ENCODE assay signal across 13 mouse cellular contexts in the genomic region with DNA sequence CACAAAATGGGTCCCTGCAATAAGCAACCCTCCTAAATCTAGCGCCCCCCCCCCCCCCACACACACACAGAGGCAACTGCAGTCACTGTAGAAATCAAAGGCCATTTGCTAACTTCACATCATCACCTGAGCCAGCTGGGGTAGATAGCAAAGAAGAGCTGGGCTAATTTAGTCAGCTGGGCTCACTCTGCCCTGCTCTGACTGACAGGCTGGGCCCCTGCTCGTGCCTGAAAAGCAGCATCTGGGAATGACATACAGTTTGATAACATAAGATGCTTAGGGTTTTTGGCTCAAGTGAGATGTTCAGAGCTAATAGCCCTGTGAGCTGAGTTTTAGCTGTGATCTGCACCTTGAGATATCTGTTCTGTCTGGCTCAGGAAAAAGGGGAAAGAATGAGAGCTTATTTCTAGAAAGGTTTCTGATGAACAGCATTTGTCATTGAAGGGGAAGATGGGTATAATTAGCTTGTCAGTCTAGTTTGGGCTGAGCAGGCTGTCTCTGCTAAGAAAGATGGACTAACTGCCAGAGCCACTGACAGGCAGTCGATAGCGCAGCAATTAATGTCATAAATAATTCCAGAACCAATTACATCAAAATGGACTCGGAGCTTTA.
DNase-seq lines count a peak whose midpoint lies in the region; ATAC-seq and TF ChIP-seq lines count a peak whose summit lies in the region.
"Had no signal": no experiment of that assay in that cellular context is flagged by ENCODE, and none has a peak within 500 bp of the region (broad histone marks: within the 10 kb centered on the region; RNA-seq: fewer than 3 reads in every experiment).

No protein-coding gene starts in this region.

- 15% methylated on average over 5 of the region's 5 CpGs for WGBS in forebrain, embryonic 15.5 days
- WGBS in hindbrain, embryonic 13.5 days, result 50% methylated on average over 5 of the region's 5 CpGs
- 26% methylated on average over 5 of the region's 5 CpGs for WGBS in neural tube, embryonic 14.5 days

- no peaks in the 10 kb centered on the region for H3K27me3 ChIP-seq in forebrain, embryonic 15.5 days
- no peaks in the 10 kb centered on the region for H3K27me3 ChIP-seq in hindbrain, embryonic 13.5 days
- no peaks in the 10 kb centered on the region for H3K27me3 ChIP-seq in neural tube, embryonic 14.5 days (ENCODE audit: control insufficient read depth, insufficient read depth, low read length)
- H3K27me3 ChIP-seq: lung, embryonic 15.5 days had no signal

- H3K4me2 ChIP-seq in forebrain, embryonic 15.5 days (replicated peaks), result peak overlapping the region; percentile 16
- no peak overlapping the region for H3K4me2 ChIP-seq in hindbrain, embryonic 13.5 days
- H3K4me2 ChIP-seq in neural tube, embryonic 14.5 days (ENCODE audit: low read depth, low read length), result no peak overlapping the region
- H3K4me2 ChIP-seq: liver, embryonic 11.5 days; lung, embryonic 15.5 days had no signal

- peak; percentile 78 for ATAC-seq in forebrain, embryonic 15.5 days (replicated peaks)
- ATAC-seq in hindbrain, embryonic 13.5 days (ENCODE audit: low FRiP score), result no peak
- no peak for ATAC-seq in neural tube, embryonic 14.5 days (ENCODE audit: low read depth)
- ATAC-seq: CD4-positive, CD25-positive, alpha-beta regulatory T cell, adult 4 months had no signal

- no peaks in the 10 kb centered on the region for H3K36me3 ChIP-seq in forebrain, embryonic 15.5 days
- H3K36me3 ChIP-seq in hindbrain, embryonic 13.5 days, result no peaks in the 10 kb centered on the region
- H3K36me3 ChIP-seq in neural tube, embryonic 14.5 days (ENCODE audit: control insufficient read depth, insufficient read depth, low read length), result no peaks in the 10 kb centered on the region
- H3K36me3 ChIP-seq: lung, embryonic 15.5 days had no signal

- no peak overlapping the region for H3K9ac ChIP-seq in forebrain, embryonic 15.5 days (replicated peaks)
- no peak overlapping the region for H3K9ac ChIP-seq in hindbrain, embryonic 13.5 days
- no peak overlapping the region for H3K9ac ChIP-seq in neural tube, embryonic 14.5 days (replicated peaks; ENCODE audit: low read depth, low read length)
- H3K9ac ChIP-seq: lung, embryonic 15.5 days had no signal

- H3K4me3 ChIP-seq in layer of hippocampus, adult 2 months, result peak overlapping the region; percentile 20; the same call in 1 of the 2 replicates
- H3K4me3 ChIP-seq in forebrain, embryonic 15.5 days, result 0 out of 2 replicates have a peak overlapping the region, but pooled peaks have one; percentile 1
- H3K4me3 ChIP-seq in hindbrain, embryonic 13.5 days, result no peak overlapping the region
- H3K4me3 ChIP-seq in neural tube, embryonic 14.5 days (ENCODE audit: low read depth, low read length), result no peak overlapping the region
- H3K4me3 ChIP-seq: lung, embryonic 15.5 days had no signal

- no peak for TF ChIP-seq CTCF in layer of hippocampus, adult 2 months (conservative IDR thresholded peaks at IDR 0.05)

- H3K9me3 ChIP-seq in forebrain, embryonic 15.5 days, result no peaks in the 10 kb centered on the region
- H3K9me3 ChIP-seq in hindbrain, embryonic 13.5 days, result no peaks in the 10 kb centered on the region
- no peaks in the 10 kb centered on the region for H3K9me3 ChIP-seq in neural tube, embryonic 14.5 days (ENCODE audit: control insufficient read depth, low read length)
- H3K9me3 ChIP-seq: lung, embryonic 15.5 days had no signal

- peaks cover 23% of the 10 kb centered on the region for H3K4me1 ChIP-seq in forebrain, embryonic 15.5 days
- H3K4me1 ChIP-seq in hindbrain, embryonic 13.5 days (replicated peaks), result peaks cover 28% of the 10 kb centered on the region
- H3K4me1 ChIP-seq in neural tube, embryonic 14.5 days (ENCODE audit: control insufficient read depth, insufficient read depth, low read length), result peaks cover 7% of the 10 kb centered on the region; the same call in 1 of the 2 replicates
- H3K4me1 ChIP-seq: lung, embryonic 15.5 days had no signal

- no peak overlapping the region for H3K27ac ChIP-seq in layer of hippocampus, adult 2 months
- peak overlapping the region; percentile 74 for H3K27ac ChIP-seq in forebrain, embryonic 15.5 days (replicated peaks)
- H3K27ac ChIP-seq in hindbrain, embryonic 13.5 days, result peak overlapping the region; percentile 25; the same call in 1 of the 2 replicates
- peak overlapping the region; percentile 34 for H3K27ac ChIP-seq in neural tube, embryonic 14.5 days (ENCODE audit: low read depth, low read length)
- H3K27ac ChIP-seq: lung, embryonic 15.5 days had no signal

- DNase-seq in layer of hippocampus, adult 2 months (ENCODE audit: low spot score in 2 of 2), result no peak
- DNase-seq in layer of hippocampus, adult 9-11 months, result no peak
- no peak for DNase-seq in thymus, postnatal 25 days
- DNase-seq in adrenal gland, postnatal 4 days (ENCODE audit: low spot score in 2 of 2), result no peak
- DNase-seq: adrenal gland, postnatal 14 days; heart, postnatal 10 days; kidney, postnatal 10 days had no signal

Comparison
In these comparisons a context has a peak if more than half of its experiments do, and no peak if none do; other contexts are left out.
1. H3K4me3 ChIP-seq: peak in layer of hippocampus, adult 2 months (single experiment) and forebrain, embryonic 15.5 days (single experiment); none in hindbrain, embryonic 13.5 days (single experiment) and neural tube, embryonic 14.5 days (single experiment).